Mouse (Mus musculus) heart, embryonic 16.5 days (tissue): ENCODE measurements around the gene Mroh8. TPM values are rescaled to one million over a fixed set of nuclear protein-coding genes. Genes with fewer than 3 reads are reported as not detected.
"Not testable (repeated sequence)": the region's sequence is repeated elsewhere in the genome, so short reads cannot be mapped to it uniquely, and the experiment has no call there.

ENCODE experiments used
- ATAC-seq: fragments of 200-750 bp; cut with Nextera tagmentation; replicated peaks from 2 replicates; pipeline ENCODE4 v1.8.0; 2017; ENCODE audit warnings: moderate number of reproducible peaks; ENCODE audit not compliant: insufficient read depth, low FRiP score; ENCODE audit errors: extremely low read depth
- H3K27ac ChIP-seq: fragments of 300-500 bp; sonication (generic); 2 replicates; pipeline ENCODE4 v1.5.1; 2014; ENCODE audit warnings: mild to moderate bottlenecking, low read length, control low read depth, moderate library complexity
- H3K27me3 ChIP-seq: fragments of 300-500 bp; sonication (generic); 2 replicates; pipeline ENCODE4 v1.6.1; 2014; ENCODE audit warnings: low read length, mixed read lengths; ENCODE audit not compliant: control insufficient read depth, insufficient read depth
- H3K36me3 ChIP-seq: fragments of 300-500 bp; sonication (generic); 2 replicates; pipeline ENCODE4 v1.6.1; 2014; ENCODE audit not compliant: control insufficient read depth, insufficient read depth
- H3K4me1 ChIP-seq: fragments of 300-500 bp; sonication (generic); 2 replicates; pipeline ENCODE4 v1.6.1; 2014; ENCODE audit warnings: low read length, mixed read lengths; ENCODE audit not compliant: control insufficient read depth, insufficient read depth
- H3K4me2 ChIP-seq: fragments of 300-500 bp; sonication (generic); 2 replicates; pipeline ENCODE4 v1.6.1; 2014; ENCODE audit warnings: low read depth, mild to moderate bottlenecking, control low read depth, low read length
- H3K4me3 ChIP-seq: fragments of 300-500 bp; sonication (generic); 2 replicates; pipeline ENCODE4 v1.5.1; 2014; ENCODE audit warnings: mild to moderate bottlenecking, control low read depth, low read length
- H3K9ac ChIP-seq: fragments of 300-500 bp; sonication (generic); 2 replicates; pipeline ENCODE4 v1.6.1; 2014; ENCODE audit warnings: low read length, control low read depth
- H3K9me3 ChIP-seq: fragments of 300-500 bp; sonication (generic); replicated peaks from 2 replicates; pipeline ENCODE4 v1.6.1; 2016; ENCODE audit warnings: low read length; ENCODE audit not compliant: control insufficient read depth
- WGBS: fragments of 180-500 bp; shearing (Covaris S2); extraction: QIAGEN DNeasy Blood & Tissue Kit; methylation state at CpG from one replicate; pipeline ENCODE4 v1.1.7; 2014; 5-methylcytosine and 5-hydroxymethylcytosine counted together
- polyA plus RNA-seq: library from polyadenylated mRNA; unstranded; fragments of >200 nt; fragmentation: Nextera tagmentation; extraction: Ambion mirVana; gene quantifications from 2 replicates; pipeline ENCODE4 v1.2.1, GENCODE M21; 2015

The Mroh8 gene
- polyA plus RNA-seq, 1 experiment from 2014 or later, result 0.59 TPM

DNA sequence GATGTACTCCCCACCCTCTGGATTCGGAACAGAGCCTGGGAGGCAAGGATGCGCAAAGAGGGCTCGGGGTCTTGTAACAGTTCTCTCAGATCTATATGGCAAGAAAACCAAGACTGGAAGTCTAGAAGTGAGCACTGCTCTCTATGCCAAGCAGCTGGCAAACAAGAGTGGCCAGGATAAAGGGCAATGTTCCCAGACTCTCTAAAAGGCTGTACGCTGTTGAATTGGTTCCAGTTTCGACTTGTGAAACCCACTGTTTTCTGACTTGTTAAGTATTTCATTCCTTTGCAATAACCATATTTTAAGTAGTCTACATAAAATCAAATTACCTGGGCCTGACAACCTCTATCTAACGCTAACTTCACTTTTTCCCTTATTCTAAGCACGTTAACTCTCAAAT lies 67.6 kb downstream of the Mroh8 start:
- Histone ChIP-seq H3K4me1 (0 out of 2 replicates have a peak, but pooled peaks cover 2% of the 10 kb centered on the region), H3K4me3 (no peak overlapping the region), H3K9me3 (peaks cover 6% of the 10 kb centered on the region), H3K27me3 (no peaks in the 10 kb centered on the region), H3K4me2 (no peak overlapping the region), H3K9ac (no peak overlapping the region), H3K36me3 (no peaks in the 10 kb centered on the region), H3K27ac (no peak overlapping the region)
- no peak for ATAC-seq
- 91% methylated on average over 7 of the region's 7 CpGs for WGBS

DNA sequence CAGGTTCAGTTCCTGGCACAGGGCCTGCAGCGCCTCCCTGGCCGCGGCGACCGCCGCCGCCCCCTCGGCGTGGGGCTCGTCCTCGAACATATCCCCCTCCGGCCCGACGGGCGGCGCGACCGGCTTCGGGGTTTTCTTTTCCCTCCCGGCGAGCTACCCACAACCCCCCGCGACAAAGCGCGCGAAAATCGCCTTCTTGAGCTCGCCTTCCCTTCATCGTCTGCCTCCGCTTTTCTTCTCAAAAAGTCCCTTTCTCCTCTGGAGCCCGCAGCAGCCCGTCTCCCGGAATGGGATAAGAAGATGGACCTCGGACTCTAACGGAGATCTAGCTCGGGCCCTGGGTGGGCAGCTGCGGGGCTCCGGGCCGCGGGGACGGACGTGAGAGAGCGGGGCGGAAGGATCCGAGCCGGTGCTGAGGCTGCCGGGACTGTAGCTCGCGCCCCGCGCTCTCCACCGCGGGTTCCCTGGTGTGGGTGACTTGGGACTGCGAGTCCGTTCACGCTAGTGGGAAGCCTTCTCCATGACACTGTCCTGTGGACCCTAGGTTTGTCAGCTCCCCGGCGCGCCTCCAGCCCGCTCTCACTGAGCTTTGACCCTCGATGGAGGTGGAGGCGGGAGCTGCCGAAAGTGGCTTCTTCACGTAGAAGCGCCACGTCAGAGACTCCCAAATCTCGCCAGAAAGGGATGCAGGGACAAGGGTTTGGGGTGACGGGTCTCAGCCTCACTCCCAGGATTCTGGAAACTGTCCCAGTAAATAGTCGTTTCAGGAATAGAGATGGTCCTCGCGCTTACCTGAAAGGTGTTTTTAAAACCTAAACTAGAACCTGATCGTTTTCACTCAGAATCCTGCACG lies 74.8 kb downstream of the Mroh8 start, which contains the start of gene Rbl1:
Rbl1 (minus strand) TSS at position 169 of the 853 bp plus-strand sequence.
- no peaks in the 10 kb centered on the region for H3K36me3 ChIP-seq
- peak within 1 kb of the TSS; percentile 89 for H3K27ac ChIP-seq
- peak within 1 kb of the TSS; percentile 72 for H3K4me3 ChIP-seq
- peak within 1 kb of the TSS; percentile 92 for H3K4me2 ChIP-seq
- WGBS, result under 1% methylated on average over 73 of the region's 73 CpGs
- H3K4me1 ChIP-seq, result peaks cover 11% of the 10 kb centered on the region; the same call in 1 of the 2 replicates
- H3K27me3 ChIP-seq, result no peaks in the 10 kb centered on the region
- peaks cover 6% of the 10 kb centered on the region for H3K9me3 ChIP-seq
- H3K9ac ChIP-seq, result peak within 1 kb of the TSS; percentile 91
- ATAC-seq, result peak; percentile 87

GRCm38 (mm10) chr2:157203459-157204365 lies 75.6 kb downstream of the Mroh8 start:
- peaks cover 11% of the 10 kb centered on the region; the same call in 1 of the 2 replicates for H3K4me1 ChIP-seq
- H3K9ac ChIP-seq, result peak overlapping the region; percentile 91
- ATAC-seq, result peak; percentile 73
- peaks cover 5% of the 10 kb centered on the region for H3K36me3 ChIP-seq
- peaks cover 6% of the 10 kb centered on the region for H3K9me3 ChIP-seq
- peak overlapping the region; percentile 89 for H3K27ac ChIP-seq
- H3K4me2 ChIP-seq, result peak overlapping the region; percentile 92
- peak overlapping the region; percentile 72 for H3K4me3 ChIP-seq
- no peaks in the 10 kb centered on the region for H3K27me3 ChIP-seq
- 1% methylated on average over 49 of the region's 49 CpGs for WGBS

- H3K27me3 ChIP-seq, result no peaks in the 10 kb centered on the region
- peaks cover 8% of the 10 kb centered on the region for H3K36me3 ChIP-seq
- ATAC-seq, result no peak
- no peak overlapping the region for H3K27ac ChIP-seq
- H3K4me2 ChIP-seq, result peak overlapping the region; percentile 92
- H3K4me1 ChIP-seq, result peaks cover 11% of the 10 kb centered on the region; the same call in 1 of the 2 replicates
- peaks cover 3% of the 10 kb centered on the region for H3K9me3 ChIP-seq
- no peak overlapping the region; the same call in 1 of the 2 replicates for H3K9ac ChIP-seq
- peak overlapping the region; percentile 72 for H3K4me3 ChIP-seq
Observed at GRCm38 (mm10) chr2:157203026-157203425, 76.3 kb downstream of the Mroh8 start.

DNA sequence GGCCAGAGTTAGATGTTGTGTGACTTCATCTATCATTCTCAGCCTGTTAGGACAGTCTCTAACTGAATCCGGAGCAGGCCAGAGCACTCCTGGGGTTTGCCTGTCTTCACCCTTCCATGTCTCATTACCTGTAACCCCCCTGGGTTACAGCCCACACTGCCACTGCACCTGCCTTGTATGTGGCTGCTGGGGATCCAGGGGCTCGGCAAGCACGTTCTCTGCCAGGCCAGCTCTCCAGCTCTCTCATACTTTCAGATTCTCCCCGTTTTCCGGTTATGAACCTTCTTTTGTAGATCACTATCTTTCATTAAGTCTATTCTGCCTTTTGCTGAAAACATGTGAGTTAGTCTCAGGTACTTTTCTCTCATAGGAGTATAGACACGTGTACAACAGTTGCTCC lies 77.0 kb downstream of the Mroh8 start:
- Histone ChIP-seq H3K9ac (no peak overlapping the region; the same call in 1 of the 2 replicates), H3K4me1 (peaks cover 11% of the 10 kb centered on the region; the same call in 1 of the 2 replicates), H3K27ac (no peak overlapping the region), H3K27me3 (no peaks in the 10 kb centered on the region), H3K9me3 (no peaks in the 10 kb centered on the region), H3K4me3 (no peak overlapping the region), H3K36me3 (peaks cover 14% of the 10 kb centered on the region), H3K4me2 (no peak overlapping the region; the same call in 1 of the 2 replicates)
- no peak for ATAC-seq
- WGBS, result 83% methylated on average over 6 of the region's 6 CpGs

DNA sequence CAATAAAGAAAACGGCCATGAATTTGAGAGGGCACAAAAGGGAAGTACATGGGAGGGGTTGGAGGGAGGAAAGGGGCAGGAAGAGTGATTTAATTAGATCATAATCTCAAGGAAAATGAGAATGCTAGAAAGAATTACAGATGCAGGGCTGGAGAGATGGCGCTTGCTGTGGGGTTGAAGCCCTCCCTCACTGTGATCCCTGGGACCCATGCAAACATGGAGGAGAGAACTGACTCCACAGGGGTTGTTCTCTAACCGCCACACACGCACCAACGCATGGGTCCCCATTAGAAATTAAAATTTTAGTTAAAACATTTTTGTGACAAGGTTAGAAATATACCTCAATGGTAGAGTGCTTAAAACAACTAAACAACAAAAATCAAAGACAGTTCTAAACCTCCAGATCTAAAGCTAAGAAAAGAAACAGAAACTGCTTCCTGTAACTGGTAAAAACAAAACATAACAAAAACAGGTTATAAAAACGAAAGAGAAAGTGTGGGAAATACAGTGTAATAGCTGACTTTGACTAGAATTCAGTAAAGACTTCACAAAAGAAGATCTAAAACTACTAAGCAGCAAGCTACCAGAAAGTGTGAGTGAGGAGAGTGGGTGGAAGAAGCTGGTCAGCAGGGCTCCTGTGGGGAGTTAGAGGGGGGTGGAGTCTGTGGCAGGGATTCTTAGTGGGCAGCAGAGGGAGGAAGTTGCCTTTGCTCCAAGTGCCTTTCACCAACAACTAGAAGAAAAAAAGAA lies 78.1 kb downstream of the Mroh8 start:
- H3K4me1 ChIP-seq, result peaks cover 11% of the 10 kb centered on the region; the same call in 1 of the 2 replicates
- no peak for ATAC-seq
- H3K36me3 ChIP-seq, result peaks cover 21% of the 10 kb centered on the region
- no peak overlapping the region for H3K4me3 ChIP-seq
- no peak overlapping the region for H3K9ac ChIP-seq
- no peak overlapping the region for H3K4me2 ChIP-seq
- peak overlapping the region; percentile 10; the same call in 1 of the 2 replicates for H3K27ac ChIP-seq
- 77% methylated on average over 6 of the region's 6 CpGs for WGBS
- H3K27me3 ChIP-seq, result no peaks in the 10 kb centered on the region
- H3K9me3 ChIP-seq, result no peaks in the 10 kb centered on the region

DNA sequence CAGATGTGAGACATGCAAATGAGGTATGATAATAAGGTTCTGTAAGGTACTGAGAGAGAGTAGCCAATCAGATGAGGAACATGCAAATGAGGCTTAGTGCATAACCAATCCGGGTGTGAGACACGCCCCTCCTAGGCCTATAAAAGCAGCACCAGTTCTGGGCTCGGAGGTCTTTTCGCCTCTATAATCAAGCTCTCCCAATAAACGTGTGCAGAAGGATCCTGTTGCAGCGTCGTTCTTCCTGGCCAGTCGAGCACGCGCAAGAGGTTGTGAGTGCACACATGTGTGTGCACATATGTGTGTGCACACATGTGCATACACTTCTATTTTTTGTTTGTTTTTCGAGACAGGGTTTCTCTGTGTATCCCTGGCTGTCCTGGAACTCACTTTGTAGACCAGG lies 80.9 kb downstream of the Mroh8 start:
- WGBS, result 96% methylated on average over 11 of the region's 11 CpGs
- H3K27me3 ChIP-seq, H3K4me2 ChIP-seq, H3K27ac ChIP-seq, ATAC-seq, H3K4me3 ChIP-seq, H3K9ac ChIP-seq, H3K4me1 ChIP-seq, H3K9me3 ChIP-seq: not testable (repeated sequence)
- peaks cover 39% of the 10 kb centered on the region for H3K36me3 ChIP-seq

GRCm38 (mm10) chr2:157190651-157191050 lies 88.7 kb downstream of the Mroh8 start:
- 94% methylated on average over 4 of the region's 4 CpGs for WGBS
- Histone ChIP-seq H3K9me3 (no peaks in the 10 kb centered on the region), H3K4me2 (no peak overlapping the region), H3K4me3 (no peak overlapping the region), H3K27me3 (no peaks in the 10 kb centered on the region), H3K4me1 (no peaks in the 10 kb centered on the region), H3K36me3 (peaks cover 70% of the 10 kb centered on the region), H3K27ac (no peak overlapping the region), H3K9ac (no peak overlapping the region)
- ATAC-seq, result no peak
